Mouse (Mus musculus) liver, embryonic 14.5 days (tissue): ENCODE data around the gene Trio.

Experiments
- CTCF ChIP-seq: IDR thresholded peaks from 2 replicates; pipeline ENCODE4 v1.5.1; 2016; ENCODE audit warnings: antibody characterized with exemption, low read depth, control low read depth
- EP300 ChIP-seq: IDR thresholded peaks from 2 replicates; pipeline ENCODE4 v1.6.1; 2016; ENCODE audit warnings: antibody characterized with exemption, low read depth

GRCm38 (mm10) chr15:27858179-27858819 lies 167.3 kb downstream of the Trio start:
- TF ChIP-seq EP300, result no peak
- no peak for TF ChIP-seq CTCF
